22 mouse cellular contexts compared by ENCODE assay signal in genomic region chr1:135807546-135807945, GRCm38 (mm10). TPM values are rescaled to one million over a fixed set of nuclear protein-coding genes. Genes with fewer than 3 reads are reported as not detected.
DNase-seq lines count a peak whose midpoint lies in the region; ATAC-seq and TF ChIP-seq lines count a peak whose summit lies in the region.
"Had no signal": no experiment of that assay in that cellular context is flagged by ENCODE, and none has a peak within 500 bp of the region (broad histone marks: within the 10 kb centered on the region; RNA-seq: fewer than 3 reads in every experiment).

No protein-coding gene starts in this region.

- ATAC-seq in heart, postnatal 0 days (ENCODE audit: insufficient read depth, low read depth) = peak; percentile 16; the same call in 1 of the 2 replicates
- ATAC-seq: midbrain, embryonic 16.5 days had no signal

- no peak for TF ChIP-seq CTCF in heart, postnatal 0 days (IDR thresholded peaks at IDR 0.05; ENCODE audit: low read depth)
- TF ChIP-seq CTCF in E14TG2a.4 (conservative IDR thresholded peaks at IDR 0.05; ENCODE audit: low read length) = no peak

- no peak overlapping the region for H3K4me2 ChIP-seq in heart, postnatal 0 days (ENCODE audit: low read depth, low read length)
- H3K4me2 ChIP-seq: hindbrain, embryonic 15.5 days; limb, embryonic 13.5 days had no signal

- H3K9ac ChIP-seq in heart, postnatal 0 days (replicated peaks; ENCODE audit: low read depth, low read length) = no peak overlapping the region
- H3K9ac ChIP-seq: hindbrain, embryonic 15.5 days; limb, embryonic 13.5 days; liver, embryonic 14.5 days had no signal

- peak overlapping the region; percentile 39 for H3K27ac ChIP-seq in heart, postnatal 0 days (ENCODE audit: low read depth)
- H3K27ac ChIP-seq: hindbrain, embryonic 15.5 days; limb, embryonic 13.5 days; liver, embryonic 14.5 days had no signal

- no peak for DNase-seq in heart, postnatal 0 days (ENCODE audit: low spot score)
- no peak for DNase-seq in heart, postnatal 14 days
- DNase-seq in naive thymus-derived CD4-positive, alpha-beta T cell, adult 2 months (ENCODE audit: low read depth) = peak; percentile 85
- DNase-seq in thymus, postnatal 4 days = peak; percentile 68
- DNase-seq in gastrocnemius, postnatal 14 days = no peak
- DNase-seq in gastrocnemius, postnatal 4 days (ENCODE audit: low spot score in 2 of 2) = no peak
- DNase-seq: adrenal gland, postnatal 36 days; cerebellum, adult 2 months; gastrocnemius, postnatal 10 days; heart, postnatal 10 days; kidney, adult 2 months; kidney, postnatal 25 days; layer of hippocampus, adult 9-11 months; lung, postnatal 10 days; right cerebral cortex, postnatal 14 days had no signal

- no peak for TF ChIP-seq EP300 in heart, postnatal 0 days (IDR thresholded peaks at IDR 0.05; ENCODE audit: low read depth)

- peaks cover 7% of the 10 kb centered on the region; the same call in 1 of the 2 replicates for H3K4me1 ChIP-seq in heart, postnatal 0 days (ENCODE audit: control insufficient read depth, insufficient read depth)
- peaks cover 39% of the 10 kb centered on the region for H3K4me1 ChIP-seq in E14TG2a.4 (replicated peaks; ENCODE audit: low read depth, low read length)
- H3K4me1 ChIP-seq: hindbrain, embryonic 15.5 days; limb, embryonic 13.5 days had no signal

- no peak overlapping the region for H3K4me3 ChIP-seq in heart, postnatal 0 days (ENCODE audit: low read depth, low read length)
- H3K4me3 ChIP-seq in E14TG2a.4 (replicated peaks; ENCODE audit: low read length) = 0 out of 2 replicates have a peak overlapping the region, but pooled peaks have one; percentile 17
- H3K4me3 ChIP-seq: hindbrain, embryonic 15.5 days; limb, embryonic 13.5 days; megakaryocyte, embryonic 14.5 days had no signal

- 33% methylated on average over 10 of the region's 10 CpGs for WGBS in heart, postnatal 0 days

- intact Hi-C loops in heart, postnatal 14 days (cut with DNase I) = no loop called here
- intact Hi-C loops in gastrocnemius, postnatal 14 days (cut with DNase I; ENCODE audit: low total_unique reads) = no loop called here

- H3K9me3 ChIP-seq in heart, postnatal 0 days (replicated peaks; ENCODE audit: control insufficient read depth, low read length) = no peaks in the 10 kb centered on the region
- no peaks in the 10 kb centered on the region for H3K9me3 ChIP-seq in E14TG2a.4 (ENCODE audit: low read length)
- H3K9me3 ChIP-seq: hindbrain, embryonic 15.5 days; limb, embryonic 13.5 days; megakaryocyte, embryonic 14.5 days had no signal

- H3K36me3 ChIP-seq in heart, postnatal 0 days (replicated peaks; ENCODE audit: control insufficient read depth, insufficient read depth, low read length) = peaks cover 52% of the 10 kb centered on the region
- no peaks in the 10 kb centered on the region for H3K36me3 ChIP-seq in E14TG2a.4 (ENCODE audit: insufficient read depth, low read length)
- H3K36me3 ChIP-seq: hindbrain, embryonic 15.5 days; limb, embryonic 13.5 days had no signal

- no peaks in the 10 kb centered on the region for H3K27me3 ChIP-seq in heart, postnatal 0 days (ENCODE audit: control insufficient read depth, insufficient read depth, low read length)
- H3K27me3 ChIP-seq in E14TG2a.4 (ENCODE audit: insufficient read depth, low read length) = peaks cover 22% of the 10 kb centered on the region
- H3K27me3 ChIP-seq: hindbrain, embryonic 15.5 days; limb, embryonic 13.5 days had no signal

RNA-seq across cellular contexts. Expression of gene Lad1, which starts 10.9 kb away (rescaled TPM):
- 4.4 and 32.9 TPM in 2 replicates for total RNA-seq in heart, postnatal 0 days (2014; rRNA removed; ENCODE audit: low replicate concordance)
- 9.1 and 11.1 TPM in 2 replicates for polyA plus RNA-seq in heart, postnatal 0 days (2015; fragmentation: Nextera tagmentation; extraction: Ambion mirVana)
- 1 to 10 TPM; 4.9 to 6.0 TPM for total RNA-seq in heart, postnatal 14 days (2021)
- total RNA-seq in gastrocnemius, postnatal 14 days (2021) = under 1 TPM; 0.16 to 0.22 TPM
- total RNA-seq in gastrocnemius, postnatal 4 days (2021) = under 1 TPM; 0.39 to 0.44 TPM
- total RNA-seq: adrenal gland, postnatal 36 days had no signal

RNA-seq across cellular contexts. Expression of gene Tnni1, which starts 28.3 kb away (rescaled TPM):
- total RNA-seq in heart, postnatal 0 days (2014; rRNA removed; ENCODE audit: low replicate concordance) = 4,186 and 4,592 TPM in 2 replicates
- 4,392 and 4,399 TPM in 2 replicates for polyA plus RNA-seq in heart, postnatal 0 days (2015; fragmentation: Nextera tagmentation; extraction: Ambion mirVana)
- 10 to 100 TPM; 18.6 to 29.4 TPM for total RNA-seq in heart, postnatal 14 days (2021)
- total RNA-seq in gastrocnemius, postnatal 14 days (2021) = 100 to 1,000 TPM; 204 to 373 TPM
- 100 to 1,000 TPM; 298 to 331 TPM for total RNA-seq in gastrocnemius, postnatal 4 days (2021)

RNA-seq across cellular contexts. Expression of gene Tnnt2, which starts 28.6 kb away (rescaled TPM):
- 1,865 and 1,929 TPM in 2 replicates for total RNA-seq in heart, postnatal 0 days (2014; rRNA removed; ENCODE audit: low replicate concordance)
- 13,184 and 14,025 TPM in 2 replicates for polyA plus RNA-seq in heart, postnatal 0 days (2015; fragmentation: Nextera tagmentation; extraction: Ambion mirVana)
- total RNA-seq in heart, postnatal 14 days (2021) = 1,000 to 10,000 TPM; 7,950 to 8,027 TPM
- 10 to 100 TPM; 22.8 to 27.9 TPM for total RNA-seq in gastrocnemius, postnatal 14 days (2021)
- 100 to 1,000 TPM; 160 to 174 TPM for total RNA-seq in gastrocnemius, postnatal 4 days (2021)
- polyA plus RNA-seq: forebrain, embryonic 11.5 days had no signal

RNA-seq across cellular contexts. Expression of gene Phlda3, which starts 41.6 kb away (rescaled TPM):
- total RNA-seq in heart, postnatal 0 days (2014; rRNA removed; ENCODE audit: low replicate concordance) = 87.5 and 130 TPM in 2 replicates
- polyA plus RNA-seq in heart, postnatal 0 days (2015; fragmentation: Nextera tagmentation; extraction: Ambion mirVana) = 65.5 and 67.2 TPM in 2 replicates
- total RNA-seq in heart, postnatal 14 days (2021) = 10 to 100 TPM; 17.2 to 18.4 TPM
- total RNA-seq in gastrocnemius, postnatal 14 days (2021) = 10 to 100 TPM; 25.4 to 39.5 TPM
- total RNA-seq in gastrocnemius, postnatal 4 days (2021) = 10 to 100 TPM; 30.6 to 38.0 TPM

Comparison
In these comparisons a context has a peak if more than half of its experiments do, and no peak if none do; other contexts are left out.
1. RNA of gene Tnni1, which starts 28.3 kb away (total RNA-seq): 4,186 to 4,592 TPM in heart, postnatal 0 days; 204 to 373 TPM in gastrocnemius, postnatal 14 days, 298 to 331 TPM in gastrocnemius, postnatal 4 days and 18.6 to 29.4 TPM in heart, postnatal 14 days; every median in the first group is over 10 times any median in the second.
2. DNase-seq: peak in naive thymus-derived CD4-positive, alpha-beta T cell, adult 2 months (single experiment) and thymus, postnatal 4 days (single experiment); none in heart, postnatal 0 days (single experiment), heart, postnatal 14 days (0 of 2), gastrocnemius, postnatal 14 days (single experiment) and gastrocnemius, postnatal 4 days (0 of 2).
3. RNA of gene Tnnt2, which starts 28.6 kb away (total RNA-seq): 7,950 to 8,027 TPM in heart, postnatal 14 days and 1,865 to 1,929 TPM in heart, postnatal 0 days; 160 to 174 TPM in gastrocnemius, postnatal 4 days and 22.8 to 27.9 TPM in gastrocnemius, postnatal 14 days; every median in the first group is over 10 times any median in the second.